15 mouse cellular contexts compared by ENCODE assay signal in genomic region chr9:46863934-46864333, GRCm38 (mm10).
DNase-seq lines count a peak whose midpoint lies in the region; ATAC-seq and TF ChIP-seq lines count a peak whose summit lies in the region.
"Had no signal": no experiment of that assay in that cellular context is flagged by ENCODE, and none has a peak within 500 bp of the region (broad histone marks: within the 10 kb centered on the region; RNA-seq: fewer than 3 reads in every experiment).

No protein-coding gene starts in this region.

- ATAC-seq in hindbrain, embryonic 11.5 days (ENCODE audit: low FRiP score), result no peak
- ATAC-seq in hindbrain, embryonic 12.5 days (ENCODE audit: low FRiP score), result no peak
- ATAC-seq in forebrain, embryonic 16.5 days, result peak; percentile 65
- ATAC-seq: intestine, embryonic 15.5 days had no signal

- WGBS in hindbrain, embryonic 11.5 days, result 26% methylated on average over 4 of the region's 4 CpGs
- WGBS in hindbrain, embryonic 12.5 days, result 18% methylated on average over 4 of the region's 4 CpGs
- 27% methylated on average over 4 of the region's 4 CpGs for WGBS in forebrain, embryonic 16.5 days

- TF ChIP-seq POLR2A in brain, embryonic 14.5 days (IDR thresholded peaks at IDR 0.05; ENCODE audit: borderline replicate concordance, extremely low read depth, insufficient read depth, insufficient read length, poor library complexity, severe bottlenecking), result no peak

- DNase-seq in hindbrain, embryonic 11.5 days (ENCODE audit: low spot score), result peak; percentile 49
- peak; percentile 86 for DNase-seq in brain, embryonic 14.5 days (ENCODE audit: low read depth)
- peak; percentile 49 for DNase-seq in mesoderm, embryonic 11.5 days (ENCODE audit: low read depth, low spot score)
- DNase-seq in right cerebral cortex, postnatal 14 days, result no peak
- no peak for DNase-seq in cerebellum, postnatal 36 days
- no peak for DNase-seq in right cerebral cortex, adult 2 months (ENCODE audit: low spot score in 2 of 2)
- DNase-seq: B cell, adult 2 months; cerebellum, adult 11-12 months; thymus, adult 18-20 months had no signal

- TF ChIP-seq CTCF in brain, embryonic 14.5 days (IDR thresholded peaks at IDR 0.05; ENCODE audit: borderline replicate concordance, extremely low read depth, insufficient read depth, insufficient read length), result no peak

- no peak overlapping the region for H3K4me3 ChIP-seq in hindbrain, embryonic 11.5 days (ENCODE audit: low read depth, low read length)
- H3K4me3 ChIP-seq in hindbrain, embryonic 12.5 days, result no peak overlapping the region
- H3K4me3 ChIP-seq in forebrain, embryonic 16.5 days (replicated peaks; ENCODE audit: low read length), result no peak overlapping the region
- H3K4me3 ChIP-seq: embryonic facial prominence, embryonic 12.5 days; heart, embryonic 15.5 days; intestine, embryonic 15.5 days had no signal

- H3K9me3 ChIP-seq in hindbrain, embryonic 11.5 days (ENCODE audit: control insufficient read depth, low read length), result no peaks in the 10 kb centered on the region
- no peaks in the 10 kb centered on the region for H3K9me3 ChIP-seq in hindbrain, embryonic 12.5 days (replicated peaks)
- H3K9me3 ChIP-seq in forebrain, embryonic 16.5 days (ENCODE audit: control insufficient read depth, low read length), result no peaks in the 10 kb centered on the region; the same call in 1 of the 2 replicates
- H3K9me3 ChIP-seq: embryonic facial prominence, embryonic 12.5 days; heart, embryonic 15.5 days; intestine, embryonic 15.5 days had no signal

- no peak overlapping the region for H3K27ac ChIP-seq in hindbrain, embryonic 11.5 days (ENCODE audit: low read depth, low read length)
- H3K27ac ChIP-seq in hindbrain, embryonic 12.5 days, result no peak overlapping the region
- no peak overlapping the region; the same call in 1 of the 2 replicates for H3K27ac ChIP-seq in forebrain, embryonic 16.5 days (ENCODE audit: low read length)
- H3K27ac ChIP-seq: embryonic facial prominence, embryonic 12.5 days; heart, embryonic 15.5 days; intestine, embryonic 15.5 days; liver, embryonic 14.5 days had no signal

- no peak overlapping the region for H3K9ac ChIP-seq in hindbrain, embryonic 11.5 days (ENCODE audit: low read depth, low read length)
- no peak overlapping the region for H3K9ac ChIP-seq in hindbrain, embryonic 12.5 days
- H3K9ac ChIP-seq in forebrain, embryonic 16.5 days (replicated peaks; ENCODE audit: low read depth, low read length), result no peak overlapping the region
- H3K9ac ChIP-seq: embryonic facial prominence, embryonic 12.5 days; heart, embryonic 15.5 days; intestine, embryonic 15.5 days; liver, embryonic 14.5 days had no signal

- no peaks in the 10 kb centered on the region for H3K4me1 ChIP-seq in hindbrain, embryonic 11.5 days (replicated peaks; ENCODE audit: control insufficient read depth, insufficient read depth, low read length)
- H3K4me1 ChIP-seq in hindbrain, embryonic 12.5 days, result peaks cover 5% of the 10 kb centered on the region
- H3K4me1 ChIP-seq in forebrain, embryonic 16.5 days (replicated peaks; ENCODE audit: control insufficient read depth, insufficient read depth, low read length), result peaks cover 9% of the 10 kb centered on the region
- H3K4me1 ChIP-seq: embryonic facial prominence, embryonic 12.5 days; heart, embryonic 15.5 days; intestine, embryonic 15.5 days had no signal

- H3K4me2 ChIP-seq in hindbrain, embryonic 11.5 days (replicated peaks; ENCODE audit: low read depth, low read length), result no peak overlapping the region
- no peak overlapping the region for H3K4me2 ChIP-seq in hindbrain, embryonic 12.5 days (replicated peaks)
- no peak overlapping the region for H3K4me2 ChIP-seq in forebrain, embryonic 16.5 days (ENCODE audit: low read length)
- H3K4me2 ChIP-seq: embryonic facial prominence, embryonic 12.5 days; heart, embryonic 15.5 days; intestine, embryonic 15.5 days had no signal

- no peaks in the 10 kb centered on the region for H3K27me3 ChIP-seq in hindbrain, embryonic 11.5 days (ENCODE audit: control insufficient read depth, insufficient read depth, low read length)
- no peaks in the 10 kb centered on the region for H3K27me3 ChIP-seq in hindbrain, embryonic 12.5 days
- no peaks in the 10 kb centered on the region for H3K27me3 ChIP-seq in forebrain, embryonic 16.5 days (replicated peaks; ENCODE audit: control insufficient read depth, insufficient read depth, low read length)
- H3K27me3 ChIP-seq: embryonic facial prominence, embryonic 12.5 days; heart, embryonic 15.5 days; intestine, embryonic 15.5 days had no signal

- H3K36me3 ChIP-seq in hindbrain, embryonic 11.5 days (ENCODE audit: control insufficient read depth, insufficient read depth, low read length), result no peaks in the 10 kb centered on the region
- H3K36me3 ChIP-seq in hindbrain, embryonic 12.5 days, result no peaks in the 10 kb centered on the region
- H3K36me3 ChIP-seq in forebrain, embryonic 16.5 days (ENCODE audit: control insufficient read depth, insufficient read depth), result no peaks in the 10 kb centered on the region
- H3K36me3 ChIP-seq: embryonic facial prominence, embryonic 12.5 days; heart, embryonic 15.5 days; intestine, embryonic 15.5 days had no signal

Comparison
In these comparisons a context has a peak if more than half of its experiments do, and no peak if none do; other contexts are left out.
1. DNase-seq: peak in hindbrain, embryonic 11.5 days (single experiment), brain, embryonic 14.5 days (single experiment) and mesoderm, embryonic 11.5 days (single experiment); none in right cerebral cortex, postnatal 14 days (single experiment), cerebellum, postnatal 36 days (0 of 2) and right cerebral cortex, adult 2 months (0 of 2).